Mouse (Mus musculus): Measurements from ENCODE around the gene Cd5l.
"Not testable (repeated sequence)": the region's sequence is repeated elsewhere in the genome, so short reads cannot be mapped to it uniquely, and the experiment has no call there.

DNA sequence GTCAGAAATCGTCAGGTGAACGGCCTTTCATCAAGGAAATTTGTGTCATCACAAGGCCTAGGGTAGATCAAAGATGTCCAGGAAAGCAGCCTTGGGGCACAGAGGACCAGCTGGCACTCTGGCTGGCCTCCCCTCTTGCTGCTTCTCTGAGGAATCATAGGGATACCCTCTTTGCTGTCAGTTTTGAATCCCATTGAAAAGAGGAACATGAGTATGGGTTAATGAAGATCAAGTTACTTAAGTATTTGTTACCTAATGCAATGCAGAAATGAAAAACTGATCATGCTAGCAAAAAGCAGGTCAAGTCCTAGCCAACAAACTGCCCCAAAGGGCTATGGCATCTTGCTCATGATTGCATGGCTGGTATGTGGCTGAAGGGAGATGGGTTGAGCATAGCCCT is 6.7 kb upstream of the Cd5l start:
- not testable (repeated sequence) for TF ChIP-seq POLR2A (IDR thresholded peaks at IDR 0.05; ENCODE audit: control insufficient read depth, low read depth, low read length); CTCF (IDR thresholded peaks at IDR 0.05; ENCODE audit: control insufficient read depth, insufficient read depth, insufficient replicate concordance, low read depth, low read length)
